Mouse (Mus musculus) ES-Bruce4 (cell line): Measurements from ENCODE around the gene Abcb8.

ENCODE experiments used
- CTCF ChIP-seq: IDR thresholded peaks from one replicate; pipeline ENCODE4 v1.8.1; 2011; ENCODE audit warnings: low read depth, low read length
- EP300 ChIP-seq: IDR thresholded peaks from 2 replicates; pipeline ENCODE4 v1.6.1; 2011; ENCODE audit warnings: low read depth, low read length; ENCODE audit not compliant: insufficient read depth
- POLR2A ChIP-seq: IDR thresholded peaks from one replicate; pipeline ENCODE4 v1.8.1; 2011; ENCODE audit warnings: low read length; ENCODE audit not compliant: insufficient read depth

GRCm38 (mm10) chr5:24455076-24455475 is 61.6 kb downstream of the Abcb8 start:
- TF ChIP-seq CTCF (no peak), POLR2A (no peak), EP300 (no peak)
